Mouse (Mus musculus) inflammation-experienced regulatory T-cells (primary cell): ENCODE measurements around the gene Arf3. TPM values are rescaled to one million over a fixed set of nuclear protein-coding genes. Genes with fewer than 3 reads are reported as not detected.

Experiments
- polyA plus RNA-seq, 2 experiments: library from polyadenylated mRNA; unstranded; fragments of 100-300 nt; shearing (Covaris generic); gene quantifications; one replicate each; pipeline ENCODE4 v1.2.1; 2017

Gene Arf3
- 100 to 1,000 TPM; 138 to 147 TPM for polyA plus RNA-seq

GRCm38 (mm10) chr15:98762670-98763529, at the start of gene Arf3:
Gene Arf3 (minus strand): TSS chr15:98763214.

DNA sequence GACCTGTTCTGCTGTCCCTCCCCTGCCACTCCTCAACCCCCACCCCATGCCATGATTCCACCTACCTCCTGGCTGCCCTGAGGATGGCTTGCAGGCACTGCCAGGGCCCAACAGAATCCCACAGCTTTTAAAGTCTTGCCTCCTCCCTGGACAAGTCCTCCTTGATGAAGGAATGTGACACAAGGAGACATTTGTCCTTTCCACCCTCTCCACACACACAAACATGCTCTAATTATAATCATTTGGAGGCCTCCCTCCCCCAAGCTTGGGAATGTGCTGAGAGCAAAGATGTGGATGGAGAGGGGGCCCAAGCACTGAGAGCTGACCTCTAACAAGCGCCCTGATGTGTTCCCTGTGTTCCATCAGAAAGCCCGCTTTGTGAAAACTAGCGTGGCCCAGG, 46.4 kb upstream of the Arf3 start, which contains the start of gene Ddn:
Gene Ddn (minus strand): TSS at position 101 of the 400 bp plus-strand sequence.

GRCm38 (mm10) chr15:98789661-98790535, 26.9 kb upstream of the Arf3 start, which contains the start of gene Wnt1:
Gene Wnt1 (plus strand): TSS chr15:98789857.

DNA sequence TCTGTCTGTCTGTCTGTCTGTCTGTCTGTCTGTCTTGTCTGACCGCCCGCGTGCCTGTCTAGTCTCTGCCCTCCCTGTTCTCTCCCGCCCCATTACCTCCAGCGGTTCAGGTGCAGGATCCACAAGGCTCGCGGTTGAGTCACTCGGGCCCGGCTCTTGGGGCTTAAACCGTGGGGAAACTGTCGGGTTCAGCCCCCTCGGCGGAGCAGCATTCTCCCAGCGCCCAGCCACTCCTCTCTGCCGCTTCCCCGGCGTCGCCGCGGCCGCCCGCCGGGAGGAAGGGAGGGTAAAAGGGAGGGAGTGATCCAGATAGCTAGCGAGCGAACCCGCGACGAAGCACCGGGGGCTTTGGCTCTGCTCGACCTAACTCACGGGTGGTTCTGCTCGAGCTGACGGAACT, 14.7 kb upstream of the Arf3 start, which contains the start of gene Wnt10b:
Gene Wnt10b (minus strand): TSS at position 389 of the 400 bp plus-strand sequence.

GRCm38 (mm10) chr15:98727443-98728321, 35.3 kb downstream of the Arf3 start, which contains the start of gene Fkbp11:
Gene Fkbp11 (minus strand): TSS chr15:98728198.

DNA sequence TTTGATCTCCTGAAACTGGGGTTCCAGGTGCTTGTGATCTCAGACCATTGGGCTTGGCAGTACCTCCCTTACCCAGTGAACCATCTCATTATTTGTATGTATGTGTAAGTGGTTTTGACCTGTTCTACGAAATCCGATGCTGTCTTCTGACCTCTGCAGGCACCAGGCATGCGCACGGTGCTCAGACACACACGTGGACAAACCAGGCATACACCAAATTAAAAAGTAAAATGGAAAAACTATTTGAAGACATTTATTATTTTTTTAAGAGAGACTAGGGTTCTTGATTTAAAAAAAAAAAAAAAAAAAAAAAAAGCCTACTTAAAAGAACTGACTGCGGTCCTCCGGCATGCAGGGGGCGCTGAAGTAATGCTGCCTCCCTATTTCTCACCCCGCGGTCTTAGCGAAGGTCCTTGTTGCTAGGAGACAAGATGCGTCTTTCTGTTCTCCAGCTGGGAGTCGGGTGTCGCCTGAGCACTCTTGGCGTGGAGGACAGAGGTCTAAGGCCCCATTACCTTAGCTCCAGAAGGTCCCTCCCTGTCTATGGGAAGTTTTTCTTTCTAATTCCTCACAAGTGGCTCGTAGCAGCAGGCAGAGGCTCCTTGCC, 55.1 kb downstream of the Arf3 start, which contains the start of gene Ccdc65:
Gene Ccdc65 (plus strand): TSS at position 442 of the 607 bp plus-strand sequence.

Other genes starting within 250 kb of the Arf3 start
- gene Kansl2, start 228.9 kb downstream of the Arf3 start, polyA plus RNA-seq: 100 to 1,000 TPM in 1 of 2 experiments, 10 to 100 TPM in 1; 95.3 to 111 TPM
- gene Ccnt1, start 192.3 kb downstream of the Arf3 start, polyA plus RNA-seq: 10 to 100 TPM; 59.4 to 69.7 TPM
- not detected for gene 4930415O20Rik, start 192.2 kb downstream of the Arf3 start, polyA plus RNA-seq
- gene Adcy6, start 153.1 kb downstream of the Arf3 start, polyA plus RNA-seq: 1 to 10 TPM in 1 of 2 experiments, under 1 TPM in 1; 0.82 to 7.4 TPM
- gene Cacnb3, start 132.4 kb downstream of the Arf3 start, polyA plus RNA-seq: 1 to 10 TPM in 1 of 2 experiments, under 1 TPM in 1; 0.34 to 4.0 TPM
- gene Ddx23, start 100.3 kb downstream of the Arf3 start, polyA plus RNA-seq: 10 to 100 TPM; 15.4 to 17.3 TPM
- 1 to 10 TPM in 1 of 2 experiments, under 1 TPM in 1; 0.93 to 2.1 TPM for gene Rnd1, start 85.8 kb downstream of the Arf3 start, polyA plus RNA-seq
- gene Ccdc65, start 55.0 kb downstream of the Arf3 start, polyA plus RNA-seq: 1 to 10 TPM in 1 of 2 experiments, under 1 TPM in 1; 0.28 to 2.4 TPM
- 1 to 10 TPM; 1.1 to 4.0 TPM for gene Fkbp11, start 35.0 kb downstream of the Arf3 start, polyA plus RNA-seq
- gene Wnt10b, start 14.9 kb upstream of the Arf3 start, polyA plus RNA-seq: under 1 TPM; 0.52 to 0.61 TPM
- under 1 TPM in 1 of 2 experiments, not detected in 1; 0.89 TPM for gene Wnt1, start 26.6 kb upstream of the Arf3 start, polyA plus RNA-seq
- 1 to 10 TPM in 1 of 2 experiments, not detected in 1; 1.8 TPM for gene Ddn, start 46.3 kb upstream of the Arf3 start, polyA plus RNA-seq
- 100 to 1,000 TPM in 1 of 2 experiments, 10 to 100 TPM in 1; 97.2 to 156 TPM for gene Prkag1, start 68.3 kb upstream of the Arf3 start, polyA plus RNA-seq
- gene Kmt2d, start 108.0 kb upstream of the Arf3 start, polyA plus RNA-seq: 10 to 100 TPM; 24.2 to 25.6 TPM
- gene Rhebl1, start 131.3 kb upstream of the Arf3 start, polyA plus RNA-seq: 10 to 100 TPM in 1 of 2 experiments, 1 to 10 TPM in 1; 9.6 to 12.5 TPM
- gene Dhh, start 135.3 kb upstream of the Arf3 start, polyA plus RNA-seq: under 1 TPM; 0.37 to 0.56 TPM
- 10 to 100 TPM; 53.9 to 64.4 TPM for gene Lmbr1l, start 155.0 kb upstream of the Arf3 start, polyA plus RNA-seq
- 100 to 1,000 TPM; 386 to 432 TPM for gene Tuba1b, start 171.4 kb upstream of the Arf3 start, polyA plus RNA-seq
- gene Gm49450, start 190.3 kb upstream of the Arf3 start, polyA plus RNA-seq: not detected
- 100 to 1,000 TPM; 157 to 180 TPM for gene Tuba1a, start 190.5 kb upstream of the Arf3 start, polyA plus RNA-seq